Mouse (Mus musculus): ENCODE measurements around the gene Ech1. TPM values are rescaled to one million over a fixed set of nuclear protein-coding genes. Genes with fewer than 3 reads are reported as not detected.
A peak's percentile ranks its signal among the peaks of the same experiment; 100 is the strongest.

Gene Ech1
- total RNA-seq, 2 experiments from 2014 or later: 327 to 392 TPM

DNA sequence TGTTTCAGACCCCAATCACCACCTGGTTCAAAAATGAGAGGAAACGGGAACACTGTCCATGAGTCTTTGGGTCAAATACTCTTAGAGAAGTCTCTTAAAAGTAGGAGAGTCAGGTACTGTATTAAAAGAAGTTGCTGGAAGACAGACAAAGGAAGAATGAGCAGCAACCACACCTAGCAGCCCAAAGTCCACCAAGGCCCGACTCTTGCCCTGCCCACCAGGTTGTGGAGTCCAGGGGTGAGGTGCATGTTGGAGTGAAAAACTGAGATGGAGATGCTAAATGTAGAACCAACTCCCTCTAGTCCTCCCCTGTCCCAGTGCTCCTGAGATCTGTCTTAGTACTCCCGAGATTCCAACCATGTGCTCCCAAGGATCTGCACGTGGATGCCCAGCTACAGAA is 25.6 kb downstream of the Ech1 start:
- no peak for DNase-seq (ENCODE audit: low spot score in 2 of 2)

DNA sequence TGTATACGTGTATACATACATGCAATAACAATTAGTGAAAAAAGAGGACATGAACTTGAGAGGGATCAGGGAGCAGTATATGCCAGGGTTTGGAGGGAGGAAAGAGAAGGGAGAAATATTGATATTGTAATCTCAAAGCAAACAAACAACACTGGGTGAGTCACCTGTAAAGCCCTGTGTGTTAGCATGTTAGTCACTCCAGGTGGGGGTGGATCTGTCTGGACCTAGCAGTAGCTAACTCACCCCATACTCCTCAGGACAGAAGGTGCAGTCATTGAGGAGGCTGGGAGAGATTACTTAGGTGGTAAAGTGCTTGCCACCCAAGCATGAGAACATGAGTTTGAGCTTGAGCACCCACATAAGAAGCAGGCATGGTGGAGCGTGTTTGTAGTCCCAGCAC is 34.9 kb downstream of the Ech1 start:
- DNase-seq (ENCODE audit: low spot score in 2 of 2): no peak

GRCm38 (mm10) chr7:28860898-28861297 is 35.9 kb downstream of the Ech1 start:
- DNase-seq (ENCODE audit: low spot score in 2 of 2): no peak

GRCm38 (mm10) chr7:28862817-28863499 is 37.9 kb downstream of the Ech1 start:
- DNase-seq (ENCODE audit: low spot score in 2 of 2): no peak

DNA sequence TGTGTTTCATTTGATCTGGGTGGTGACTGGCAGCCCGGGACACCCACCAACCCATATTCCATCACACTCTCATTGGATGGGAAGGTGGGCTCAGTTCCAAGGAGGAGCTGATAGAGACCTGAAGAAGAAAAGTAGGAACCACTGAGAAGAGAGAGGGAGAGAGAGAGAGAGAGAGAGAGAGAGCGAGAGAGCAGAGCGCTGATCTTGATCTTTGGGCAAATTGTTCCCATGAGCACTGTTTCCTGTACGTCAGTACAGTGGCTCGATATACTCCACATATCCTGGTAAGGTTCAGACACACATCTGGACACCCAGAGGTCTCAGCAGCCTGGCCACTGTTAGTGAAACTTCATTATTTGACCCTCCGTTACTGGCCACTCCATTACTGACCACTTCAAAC is 38.5 kb downstream of the Ech1 start, which contains the start of gene Lgals7:
Gene Lgals7, plus strand, starts transcription at position 314 of the 400 bp plus-strand sequence.
- DNase-seq (ENCODE audit: low spot score in 2 of 2): no peak

DNA sequence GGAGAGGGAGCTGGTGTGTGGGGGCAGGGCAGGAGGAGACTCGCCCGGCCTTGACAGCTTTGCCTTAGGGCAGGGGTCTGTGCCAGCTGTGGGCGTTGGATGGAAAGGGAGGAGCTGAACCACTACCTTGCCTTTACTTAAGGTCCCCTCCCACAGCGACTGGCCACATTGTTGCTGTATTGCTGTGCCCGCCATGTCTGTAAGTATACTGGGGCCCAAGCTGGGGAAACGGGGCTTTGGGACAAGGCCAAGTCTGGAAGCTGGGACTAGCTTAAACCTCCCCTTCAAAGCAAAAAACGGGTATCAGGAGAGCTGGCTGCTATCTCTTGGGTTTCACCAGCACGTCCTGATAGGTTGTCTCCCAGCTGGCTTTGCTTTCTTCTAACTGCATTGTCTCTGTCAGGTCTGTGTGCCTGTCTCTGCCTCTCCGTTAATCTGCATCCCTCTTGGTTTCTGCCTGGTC is 39.3 kb downstream of the Ech1 start:
- no peak for DNase-seq (ENCODE audit: low spot score in 2 of 2)

- peak; percentile 63 to 66 for DNase-seq (ENCODE audit: low spot score in 2 of 2)
Measured at GRCm38 (mm10) chr7:28865481-28866300, 40.7 kb downstream of the Ech1 start.

DNA sequence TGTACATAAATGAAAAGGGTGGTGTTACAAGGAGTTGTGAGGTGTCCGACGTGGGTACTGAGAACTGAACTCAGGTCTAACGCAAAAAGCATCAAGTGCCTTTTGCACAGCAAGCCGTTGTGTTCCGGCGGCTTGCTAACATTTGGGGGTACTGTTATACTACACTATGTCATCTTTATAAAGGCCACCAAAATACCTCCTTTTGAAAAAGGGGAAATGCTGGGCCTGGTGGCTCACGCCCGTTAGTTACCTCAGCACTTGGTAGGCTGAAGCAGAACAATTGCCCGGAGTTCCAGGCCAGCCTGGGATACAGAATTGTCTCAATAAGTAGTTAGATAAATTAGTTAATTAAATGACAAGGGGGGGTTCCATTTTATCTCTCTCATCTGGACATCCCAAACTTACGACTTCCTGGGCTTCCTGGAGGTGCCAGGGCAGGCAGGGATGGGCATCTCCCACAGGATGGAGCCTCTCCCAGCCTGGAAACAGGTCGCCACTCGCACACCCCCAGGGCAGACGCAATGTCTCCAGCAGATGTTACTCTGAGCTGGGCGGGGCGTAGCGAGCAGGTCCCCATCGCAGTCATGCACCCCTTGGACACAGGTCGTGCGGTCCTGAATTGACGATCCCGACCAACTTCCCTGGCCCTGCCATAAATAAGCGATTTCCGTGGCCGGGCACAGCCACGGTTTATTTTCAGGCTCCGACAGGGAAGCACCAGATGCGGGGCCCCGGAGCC is 41.9 kb downstream of the Ech1 start:
- DNase-seq (ENCODE audit: low spot score in 2 of 2): no peak

DNA sequence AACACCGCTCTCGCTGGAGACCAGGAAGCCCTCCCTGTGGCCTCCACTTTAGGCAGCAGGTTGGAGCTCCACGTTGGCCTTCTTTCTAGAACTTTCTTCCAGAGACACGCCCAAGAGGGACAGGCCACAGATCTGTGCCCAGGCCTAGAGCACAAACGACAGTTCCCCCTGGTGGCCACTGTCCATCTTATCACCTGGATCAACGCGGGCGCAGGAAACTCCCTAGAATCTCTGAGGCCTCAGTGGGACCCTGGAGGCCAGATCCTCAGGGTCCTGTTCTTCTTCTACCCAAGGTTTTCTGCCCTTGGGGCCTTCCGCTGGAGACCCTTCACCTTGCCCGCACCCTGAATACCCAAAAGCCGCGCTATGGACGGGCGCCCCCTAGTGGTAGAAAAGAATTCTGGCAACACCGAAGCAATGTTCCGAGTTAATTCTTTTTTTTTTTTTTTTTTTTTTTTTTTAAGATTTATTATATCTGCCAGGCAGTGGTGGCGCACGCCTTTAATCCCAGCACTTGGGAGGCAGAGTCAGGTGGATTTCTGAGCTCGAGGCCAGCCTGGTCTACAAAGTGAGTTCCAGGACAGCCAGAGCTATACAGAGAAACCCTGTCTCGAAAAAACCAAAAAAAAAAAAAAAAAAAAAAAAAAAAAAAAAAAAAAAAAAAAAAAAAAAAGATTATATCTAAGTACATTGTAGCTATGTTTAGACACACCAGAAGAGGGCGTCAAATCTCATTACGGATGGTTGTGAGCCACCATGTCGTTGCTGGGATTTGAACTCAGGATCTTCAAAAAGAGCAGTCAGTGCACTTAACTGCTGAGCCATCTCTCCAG is 42.7 kb downstream of the Ech1 start:
- peak; percentile 40 to 65 for DNase-seq (ENCODE audit: low spot score in 2 of 2)

DNA sequence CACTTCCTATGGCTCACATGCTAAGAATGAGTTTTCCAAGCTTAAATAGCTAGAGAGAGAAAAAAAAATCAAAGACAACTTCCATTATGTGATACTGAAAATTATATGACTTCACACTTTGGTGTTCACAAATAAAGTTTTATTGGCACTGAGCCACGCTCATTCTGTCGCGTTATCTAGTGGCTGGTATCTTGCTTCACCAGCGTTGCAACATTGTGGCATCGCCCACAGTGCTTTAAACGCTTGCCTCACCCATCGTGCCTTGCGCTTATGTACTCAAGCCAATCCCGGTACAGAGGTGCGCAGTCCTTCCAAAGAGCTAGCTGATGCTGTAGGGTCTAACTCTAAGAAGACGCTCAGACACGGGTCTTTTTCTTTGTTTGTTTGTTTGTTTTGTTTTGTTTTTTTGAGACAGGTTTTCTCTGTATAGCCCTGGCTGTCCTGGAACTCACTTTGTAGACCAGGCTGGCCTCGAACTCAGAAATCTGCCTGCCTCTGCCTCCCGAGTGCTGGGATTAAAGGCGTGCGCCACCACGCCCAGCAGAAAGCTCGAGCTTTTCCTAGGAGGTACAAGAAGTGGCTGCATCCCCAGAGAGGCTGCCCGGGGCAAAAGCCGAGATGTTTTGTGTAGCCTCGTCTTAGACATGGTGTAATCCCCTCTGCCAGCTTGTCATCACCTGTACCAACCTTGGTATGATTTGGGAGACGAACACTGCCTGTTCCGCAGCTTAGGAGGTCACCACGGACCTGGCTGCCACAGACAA is 46.1 kb downstream of the Ech1 start:
- DNase-seq (ENCODE audit: low spot score in 2 of 2): no peak

DNA sequence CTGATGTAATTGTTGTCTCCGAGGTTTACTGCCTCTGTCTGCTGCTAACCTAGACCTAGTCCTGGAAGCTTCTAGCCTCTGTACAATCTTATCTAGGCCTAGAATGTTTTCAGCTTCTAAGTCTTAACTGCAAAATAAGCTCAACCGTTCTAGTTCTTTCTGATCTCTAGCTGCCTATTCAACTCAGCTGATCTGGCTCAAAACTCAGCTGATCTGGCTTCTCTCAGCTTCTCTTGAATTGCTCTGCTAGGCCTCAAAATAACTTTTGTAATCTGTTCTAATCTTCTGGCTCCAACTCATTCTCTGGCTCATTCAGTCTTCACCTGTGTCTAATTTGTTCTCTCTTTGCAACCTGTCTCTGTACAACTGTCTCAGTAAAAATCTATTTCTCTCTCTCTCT is 49.5 kb downstream of the Ech1 start:
- no peak for DNase-seq (ENCODE audit: low spot score in 2 of 2)

- no peak for DNase-seq (ENCODE audit: low spot score in 2 of 2)
Measured at GRCm38 (mm10) chr7:28876099-28876498, 51.1 kb downstream of the Ech1 start.

GRCm38 (mm10) chr7:28877155-28877554 is 52.1 kb downstream of the Ech1 start:
- DNase-seq (ENCODE audit: low spot score in 2 of 2): no peak

DNA sequence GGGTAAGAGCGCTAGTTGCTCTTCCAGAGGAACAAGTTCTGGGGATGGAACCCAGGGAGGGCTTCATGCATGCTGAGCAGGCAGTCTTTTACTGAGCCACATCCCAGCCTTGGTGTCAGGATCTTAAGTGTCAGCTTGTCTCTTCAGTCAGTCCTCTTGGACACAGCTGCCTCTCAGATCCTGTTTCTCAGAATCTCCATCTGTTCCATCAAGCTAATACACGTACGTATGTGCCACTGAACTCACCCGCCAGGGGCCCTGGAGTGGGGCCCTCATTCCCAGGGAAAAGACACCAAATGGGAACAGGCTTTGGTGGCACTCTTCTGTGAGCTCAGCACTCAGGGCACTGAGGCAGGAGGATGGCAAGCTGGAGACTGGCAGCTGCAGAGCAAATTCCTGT is 52.8 kb downstream of the Ech1 start:
- DNase-seq (ENCODE audit: low spot score in 2 of 2): no peak

- DNase-seq (ENCODE audit: low spot score in 2 of 2): no peak
Measured at GRCm38 (mm10) chr7:28879606-28880005, 54.6 kb downstream of the Ech1 start.

DNA sequence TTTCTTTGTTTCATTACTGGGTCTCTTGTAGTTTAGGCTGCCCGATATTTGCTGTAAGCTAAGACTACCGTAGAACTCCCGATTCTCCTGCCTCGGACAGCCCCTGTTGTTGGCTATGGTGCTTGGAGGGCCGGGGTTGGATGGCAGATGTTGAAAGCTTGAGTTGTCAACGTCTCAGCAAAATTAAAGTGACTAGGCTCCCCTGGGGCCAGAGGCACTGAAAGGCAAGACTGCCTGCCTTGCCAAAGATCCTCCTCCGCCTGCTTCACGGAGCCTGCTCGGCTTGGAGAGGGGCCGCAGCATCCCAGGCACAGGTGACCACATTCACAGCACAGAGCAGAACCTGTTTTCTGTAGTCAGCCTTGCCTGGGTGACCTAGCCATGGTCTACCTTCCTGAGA is 55.5 kb downstream of the Ech1 start:
- no peak for DNase-seq (ENCODE audit: low spot score in 2 of 2)

GRCm38 (mm10) chr7:28881199-28881598 is 56.2 kb downstream of the Ech1 start, which contains the start of gene Capn12:
Gene Capn12, plus strand, starts transcription at chr7:28881422.
- DNase-seq (ENCODE audit: low spot score in 2 of 2): no peak
